Mouse (Mus musculus) ES-E14 (cell line): Measurements from ENCODE around the gene Alad.

Experiments
- CHD2 ChIP-seq: IDR thresholded peaks from 2 replicates; pipeline ENCODE4 v1.6.1; 2014; ENCODE audit warnings: mild to moderate bottlenecking, low read depth, low read length, inconsistent platforms
- HCFC1 ChIP-seq: IDR thresholded peaks from 2 replicates; pipeline ENCODE4 v1.6.1; 2012; ENCODE audit warnings: low read length, inconsistent platforms, borderline replicate concordance; ENCODE audit not compliant: insufficient read depth
- ZC3H11A ChIP-seq: IDR thresholded peaks from 2 replicates; pipeline ENCODE4 v1.6.1; 2012; ENCODE audit warnings: low read depth, mild to moderate bottlenecking, inconsistent platforms, low read length, borderline replicate concordance
- ZNF384 ChIP-seq: IDR thresholded peaks from 2 replicates; pipeline ENCODE4 v1.6.1; 2012; ENCODE audit warnings: low read depth, low read length, inconsistent platforms

DNA sequence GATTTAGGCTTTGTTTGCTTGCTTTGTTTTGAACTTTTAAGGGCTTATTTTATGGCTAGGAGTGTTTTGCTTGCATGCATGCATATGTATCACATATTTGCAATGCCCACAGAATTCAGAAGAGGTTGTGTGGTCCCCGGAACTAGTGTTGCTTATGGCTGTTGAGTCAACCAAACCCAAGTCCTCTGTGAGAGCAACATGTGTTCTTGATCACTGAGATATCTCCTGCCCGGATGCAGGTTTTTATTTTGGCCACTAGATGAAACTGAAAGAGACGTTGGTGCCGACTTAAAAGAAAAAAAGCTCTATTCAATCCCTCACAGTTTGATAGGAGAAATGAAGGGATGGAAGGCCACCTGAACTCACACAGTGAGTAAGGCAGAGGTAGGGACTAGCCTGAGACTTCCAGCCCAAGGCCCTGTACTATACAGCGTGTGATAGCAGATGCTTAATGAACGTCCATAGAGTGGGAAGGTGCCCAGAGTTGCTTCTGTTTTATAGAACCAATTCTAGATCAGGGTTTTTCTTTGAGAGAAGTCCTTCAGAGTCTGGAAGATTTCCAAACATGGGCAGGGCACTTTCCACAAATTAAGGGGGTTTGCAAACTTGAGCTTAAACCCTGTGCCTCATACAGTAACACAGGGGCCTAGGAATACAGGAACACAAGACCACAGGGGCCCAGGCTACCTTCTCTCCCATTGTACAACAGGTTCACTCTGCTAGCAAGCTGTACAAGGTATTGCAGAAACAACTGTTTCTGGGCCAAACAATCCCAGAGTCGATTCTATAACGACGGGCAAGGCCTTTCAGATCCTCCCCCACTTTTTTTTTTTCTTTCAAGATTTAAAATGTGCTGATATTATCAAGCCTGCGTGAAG lies 1.9 kb downstream of the Alad start:
- no peak for TF ChIP-seq ZC3H11A
- TF ChIP-seq CHD2, result no peak
- TF ChIP-seq ZNF384, result no peak
- TF ChIP-seq HCFC1, result no peak
